Mouse (Mus musculus) spleen, adult 2 months (tissue): ENCODE results near the gene Atg9b. TPM values are rescaled to one million over a fixed set of nuclear protein-coding genes. Genes with fewer than 3 reads are reported as not detected.

Experiments
- DNase-seq, 2 experiments: peaks; one replicate each; pipeline versions ENCODE4 v3.0.0 to v3.0.0-alpha.2; 2012 to 2021; ENCODE audit warnings: low spot score in 2 of 2, low read depth in 1 of 2
- H3K27ac ChIP-seq: fragments of 200-500 bp; 2 replicates; pipeline ENCODE4 v1.5.1; 2012; ENCODE audit warnings: low read length, inconsistent platforms; ENCODE audit not compliant: insufficient read depth
- H3K27me3 ChIP-seq: fragments of 200-500 bp; 2 replicates; pipeline ENCODE4 v1.6.1; 2012; ENCODE audit warnings: mild to moderate bottlenecking, moderate library complexity, low read length, inconsistent platforms; ENCODE audit not compliant: control insufficient read depth, insufficient read depth
- H3K36me3 ChIP-seq: fragments of 200-500 bp; 2 replicates; pipeline ENCODE4 v1.6.1; 2012; ENCODE audit warnings: mild to moderate bottlenecking, low read length, inconsistent platforms; ENCODE audit not compliant: control insufficient read depth, insufficient read depth
- H3K4me1 ChIP-seq: fragments of 200-500 bp; 2 replicates; pipeline ENCODE4 v1.6.1; 2011; ENCODE audit warnings: inconsistent platforms; ENCODE audit not compliant: control insufficient read depth, insufficient read depth, insufficient read length
- H3K4me3 ChIP-seq: fragments of 200-500 bp; 2 replicates; pipeline ENCODE4 v1.5.1; 2011; ENCODE audit warnings: mild to moderate bottlenecking, inconsistent platforms; ENCODE audit not compliant: insufficient read depth, insufficient read length; ENCODE audit errors: extremely low read depth
- CTCF ChIP-seq: fragments of 200-500 bp; IDR thresholded peaks from 2 replicates; pipeline ENCODE4 v1.5.1; 2011; ENCODE audit warnings: mild to moderate bottlenecking, inconsistent platforms; ENCODE audit not compliant: insufficient read depth, insufficient read length, insufficient replicate concordance; ENCODE audit errors: extremely low read depth
- POLR2A ChIP-seq: fragments of 200-500 bp; IDR thresholded peaks from 2 replicates; pipeline ENCODE4 v1.6.1; 2011; ENCODE audit warnings: low read depth, low read length, inconsistent platforms
- WGBS: fragments of 180-500 bp; shearing (Covaris S2); methylation state at CpG from one replicate; pipeline ENCODE4 v1.1.7; 2018; 5-methylcytosine and 5-hydroxymethylcytosine counted together
- polyA plus RNA-seq: library from polyadenylated mRNA; depleted of rRNA; stranded (reverse); fragments of >200 nt; gene quantifications from 2 replicates; pipeline ENCODE4 v1.2.3, GENCODE M21; 2012; rRNA removed

Gene Atg9b
- 0.71 and 1.2 TPM in 2 replicates for polyA plus RNA-seq

GRCm38 (mm10) chr5:24391864-24392263 is at the start of gene Atg9b:
Atg9b (minus strand) TSS chr5:24392143.
- TF ChIP-seq POLR2A: no peak
- no peak for TF ChIP-seq CTCF
- no peak for DNase-seq
- peaks cover 17% of the 10 kb centered on the region for H3K4me1 ChIP-seq
- peaks cover 10% of the 10 kb centered on the region for H3K27me3 ChIP-seq
- H3K4me3 ChIP-seq: no peak within 1 kb of the TSS
- H3K36me3 ChIP-seq: no peaks in the 10 kb centered on the region
- H3K27ac ChIP-seq: no peak within 1 kb of the TSS
- 94% methylated on average over 7 of the region's 7 CpGs for WGBS

GRCm38 (mm10) chr5:24441187-24441586 is 49.2 kb upstream of the Atg9b start:
- no peak overlapping the region for H3K27ac ChIP-seq
- 94% methylated on average over 8 of the region's 8 CpGs for WGBS

DNA sequence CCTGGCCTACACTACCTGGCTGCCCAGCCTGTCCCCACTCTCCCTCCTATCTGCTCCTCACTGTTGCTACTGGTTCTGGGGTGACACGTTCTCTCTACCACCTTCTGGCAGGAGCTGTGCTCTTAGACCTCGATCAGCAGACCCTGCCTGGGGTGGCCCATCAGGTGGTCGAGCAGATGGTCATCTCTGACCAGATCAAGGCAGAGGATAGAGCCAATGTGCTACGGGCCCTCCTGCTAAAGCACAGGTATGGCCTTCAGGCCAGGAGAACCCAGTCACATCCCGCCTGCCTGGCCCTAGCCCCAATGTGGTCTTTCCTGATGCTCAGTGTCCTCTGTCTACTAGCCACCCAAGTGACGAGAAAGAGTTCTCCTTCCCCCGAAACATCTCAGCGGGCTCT is 42.0 kb upstream of the Atg9b start:
- Histone ChIP-seq H3K27me3 (no peaks in the 10 kb centered on the region), H3K27ac (no peak overlapping the region), H3K4me1 (no peaks in the 10 kb centered on the region), H3K4me3 (no peak overlapping the region), H3K36me3 (peaks cover 62% of the 10 kb centered on the region)
- 95% methylated on average over 8 of the region's 8 CpGs for WGBS
- no peak for DNase-seq
- no peak for TF ChIP-seq POLR2A
- no peak for TF ChIP-seq CTCF

More at GRCm38 (mm10) chr5:24441187-24441586, 49.2 kb upstream of the Atg9b start:
- H3K4me1 ChIP-seq: peaks cover 13% of the 10 kb centered on the region; the same call in 1 of the 2 replicates
- no peak overlapping the region for H3K4me3 ChIP-seq
- no peaks in the 10 kb centered on the region for H3K27me3 ChIP-seq
- no peak for DNase-seq
- TF ChIP-seq CTCF (no peak), POLR2A (no peak)
- H3K36me3 ChIP-seq: peaks cover 25% of the 10 kb centered on the region

DNA sequence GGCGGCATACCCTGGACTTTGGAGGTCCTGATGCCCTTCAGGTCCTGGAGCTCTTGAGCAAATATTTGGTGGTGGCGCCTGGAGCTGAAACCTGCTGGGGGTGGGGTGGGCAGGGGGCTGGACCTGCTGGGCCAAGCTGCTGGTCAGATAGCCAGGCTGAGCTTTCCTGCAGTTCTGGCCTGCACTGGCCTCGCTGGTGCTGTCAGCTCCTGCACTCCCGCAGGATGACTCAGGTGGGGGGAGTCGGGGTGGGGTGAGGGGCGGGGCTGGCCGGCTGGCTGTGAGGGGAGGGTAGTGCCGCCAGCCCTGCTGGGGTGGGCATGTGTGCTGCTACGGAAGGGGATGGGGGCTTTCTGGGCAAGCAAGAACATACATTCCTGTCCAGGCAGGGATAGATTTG is 36.7 kb upstream of the Atg9b start:
- TF ChIP-seq CTCF: no peak
- TF ChIP-seq POLR2A: no peak
- Histone ChIP-seq H3K4me1 (peaks cover 10% of the 10 kb centered on the region; the same call in 1 of the 2 replicates), H3K27me3 (no peaks in the 10 kb centered on the region), H3K4me3 (no peak overlapping the region), H3K36me3 (peaks cover 35% of the 10 kb centered on the region), H3K27ac (no peak overlapping the region)
- 87% methylated on average over 9 of the region's 9 CpGs for WGBS
- DNase-seq: no peak

GRCm38 (mm10) chr5:24427981-24428402 is 36.0 kb upstream of the Atg9b start:
- no peak for DNase-seq
- WGBS: 72% methylated on average over 15 of the region's 15 CpGs
- no peak overlapping the region for H3K27ac ChIP-seq
- no peak for TF ChIP-seq CTCF
- no peak for TF ChIP-seq POLR2A
- no peak overlapping the region for H3K4me3 ChIP-seq
- H3K4me1 ChIP-seq: peaks cover 10% of the 10 kb centered on the region; the same call in 1 of the 2 replicates
- H3K27me3 ChIP-seq: no peaks in the 10 kb centered on the region
- H3K36me3 ChIP-seq: peaks cover 35% of the 10 kb centered on the region

DNA sequence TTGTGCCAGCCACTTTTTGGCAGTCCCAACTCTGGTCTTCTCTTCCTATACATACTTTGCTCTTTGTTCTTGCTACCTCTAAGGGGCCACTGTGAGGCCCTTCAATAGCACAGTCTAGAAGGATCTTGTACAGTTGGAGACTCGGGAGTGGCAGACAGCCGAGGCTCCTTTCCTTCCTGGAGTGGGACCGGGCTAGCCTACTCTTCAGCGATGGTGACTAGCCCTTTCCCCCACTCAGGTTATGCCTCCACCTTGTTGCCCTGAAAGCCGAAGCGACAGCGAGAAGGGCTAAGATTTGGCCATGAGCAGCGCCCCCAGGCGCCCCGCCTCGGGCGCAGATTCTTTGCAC is 35.3 kb upstream of the Atg9b start:
- WGBS: 83% methylated on average over 12 of the region's 12 CpGs
- no peak for DNase-seq
- no peak for TF ChIP-seq CTCF
- no peak for TF ChIP-seq POLR2A
- Histone ChIP-seq H3K27ac (no peak overlapping the region), H3K36me3 (peaks cover 28% of the 10 kb centered on the region), H3K27me3 (no peaks in the 10 kb centered on the region), H3K4me3 (no peak overlapping the region), H3K4me1 (peaks cover 10% of the 10 kb centered on the region; the same call in 1 of the 2 replicates)

DNA sequence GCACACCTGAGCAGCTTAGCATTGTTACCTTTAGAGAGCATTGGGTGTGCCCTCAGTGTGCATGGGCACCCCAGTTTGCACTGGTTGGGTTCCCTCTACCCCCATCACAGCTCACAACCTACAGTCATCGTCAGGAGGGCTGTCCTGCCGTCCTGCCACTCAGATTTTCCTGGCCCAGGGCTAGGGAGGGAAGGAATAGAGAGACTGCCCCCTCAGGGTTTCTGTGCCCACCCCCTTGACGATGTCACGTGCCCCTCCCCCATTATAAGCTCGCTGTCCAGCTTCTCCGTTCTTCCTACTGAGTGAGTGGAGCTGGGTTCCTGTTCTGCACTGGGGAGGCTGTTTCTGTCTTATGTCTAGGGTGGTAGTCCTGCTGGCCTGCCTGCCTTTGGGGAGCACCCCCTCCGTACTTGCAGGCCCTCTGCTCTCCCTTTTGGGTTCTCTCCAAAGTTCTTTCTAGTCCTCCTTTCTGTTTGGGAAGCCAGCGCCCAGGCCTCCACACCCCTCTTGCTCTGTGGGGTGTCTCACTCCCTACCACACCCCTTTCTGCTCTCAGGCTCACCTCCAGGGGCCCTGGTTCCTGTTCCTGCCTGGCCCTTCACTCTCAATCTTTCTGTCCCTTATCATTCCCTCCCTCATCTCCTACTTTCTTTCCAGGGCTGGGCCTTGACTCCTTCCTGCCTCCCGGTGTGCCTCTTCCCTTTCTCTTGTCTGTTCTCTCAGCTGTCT is 34.8 kb upstream of the Atg9b start:
- Histone ChIP-seq H3K27ac (no peak overlapping the region), H3K27me3 (no peaks in the 10 kb centered on the region), H3K36me3 (peaks cover 24% of the 10 kb centered on the region), H3K4me1 (peaks cover 10% of the 10 kb centered on the region; the same call in 1 of the 2 replicates), H3K4me3 (no peak overlapping the region)
- 49% methylated on average over 9 of the region's 9 CpGs for WGBS
- TF ChIP-seq CTCF (no peak), POLR2A (no peak)
- no peak for DNase-seq
